Mouse (Mus musculus) CD4-positive, CD25-positive, alpha-beta regulatory T cell, adult 2 months (primary cell): ENCODE measurements around the gene Fxyd5.

ENCODE experiments used
- DNase-seq: peaks from one replicate; pipeline ENCODE4 v3.0.0-alpha.2; 2012; ENCODE audit warnings: low read depth, low spot score

Fxyd5 gene

DNA sequence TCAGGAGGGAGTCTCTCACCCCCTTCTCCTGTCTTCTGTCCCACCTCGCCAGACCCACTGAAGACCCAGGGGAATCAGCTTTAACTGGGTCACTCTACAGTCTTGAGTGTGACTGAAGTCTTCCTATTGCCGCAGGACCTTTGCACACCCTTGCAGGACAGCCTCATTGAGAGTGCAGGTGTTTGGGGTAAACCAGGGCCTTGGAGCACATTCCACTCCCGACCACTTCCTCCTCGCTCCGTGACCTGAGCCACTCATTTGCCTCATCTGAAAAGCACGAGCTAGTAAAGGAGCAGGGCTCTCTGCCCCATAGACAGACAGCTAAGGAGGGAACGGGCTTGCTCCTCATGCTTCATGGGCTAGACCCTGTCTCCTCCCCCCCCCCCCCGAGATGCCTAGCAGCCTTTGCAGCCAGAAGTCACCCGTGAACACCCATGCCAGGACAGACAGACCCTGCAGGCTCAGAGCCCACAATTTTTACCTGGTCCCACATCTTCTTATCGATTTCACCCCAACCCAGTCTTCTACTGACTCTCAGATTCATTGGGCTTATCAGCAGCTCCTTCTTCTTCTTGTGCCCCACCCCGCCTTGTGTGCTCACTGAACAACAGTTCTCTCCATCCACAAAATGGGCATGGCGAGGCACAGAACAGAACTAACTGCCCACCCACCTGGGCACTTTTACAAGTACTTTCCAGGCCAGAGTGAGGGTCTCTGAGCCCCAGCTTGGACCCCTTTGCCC, 1.8 kb downstream of the Fxyd5 start:
- peak; percentile 41 for DNase-seq

DNA sequence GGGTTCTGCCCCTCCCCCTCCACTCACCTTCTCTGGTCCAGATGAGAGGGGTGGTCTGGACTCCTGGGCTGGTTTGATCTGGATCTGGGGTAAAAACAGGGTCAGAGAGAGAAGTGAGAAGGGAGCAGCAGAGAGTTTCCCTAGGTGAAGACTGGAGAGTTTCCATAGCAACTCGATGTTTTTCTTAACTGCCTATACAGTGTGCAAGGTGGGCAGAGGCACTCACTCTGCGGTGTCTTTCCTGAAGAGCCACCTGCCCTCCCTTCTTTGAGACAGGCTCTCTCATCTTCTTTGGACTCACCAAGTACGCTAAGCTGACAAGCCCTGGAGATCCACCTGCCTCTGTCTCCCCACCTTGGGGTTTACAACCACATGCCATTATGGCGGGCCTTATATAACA, 3.3 kb downstream of the Fxyd5 start:
- DNase-seq, result peak; percentile 34

DNA sequence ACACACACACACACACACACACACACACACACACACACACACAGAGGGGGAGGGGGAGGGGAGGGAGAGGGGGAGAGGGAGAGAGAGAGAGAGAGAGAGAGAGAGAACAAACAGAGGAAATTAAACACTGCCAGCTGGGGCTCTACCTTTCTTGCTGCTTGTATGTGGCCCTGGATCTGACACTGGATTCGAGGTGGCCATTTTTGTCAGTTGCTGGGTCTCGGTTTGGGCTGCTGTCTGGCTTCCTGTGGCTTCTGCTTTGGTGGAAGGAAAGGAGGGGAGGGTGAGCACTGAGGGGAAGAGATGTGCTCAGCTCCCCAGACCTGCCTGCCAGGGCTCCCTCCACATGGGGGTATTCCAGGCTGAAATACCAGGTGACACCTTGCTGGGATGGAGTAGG, 4.6 kb downstream of the Fxyd5 start:
- peak; percentile 71 for DNase-seq

DNA sequence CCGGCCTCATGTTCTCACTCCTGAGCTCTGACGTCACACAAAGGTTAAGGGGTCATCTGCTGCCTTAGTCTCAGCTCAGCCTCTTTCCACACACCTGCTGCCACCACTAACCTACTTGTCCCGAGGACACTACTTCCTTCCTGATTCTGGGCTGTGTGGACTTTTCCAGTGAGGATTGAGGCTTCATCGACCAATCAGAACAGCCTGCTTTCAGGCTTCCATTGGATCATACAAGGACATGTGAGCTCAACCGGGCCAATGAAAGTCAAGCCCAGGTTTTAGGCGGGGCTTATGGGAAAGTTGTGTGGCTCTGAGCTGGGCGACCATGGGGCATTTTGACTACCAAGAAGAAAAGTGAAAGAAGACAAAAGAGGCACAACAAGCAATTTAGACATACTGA, 5.4 kb downstream of the Fxyd5 start:
- DNase-seq, result peak; percentile 71

DNA sequence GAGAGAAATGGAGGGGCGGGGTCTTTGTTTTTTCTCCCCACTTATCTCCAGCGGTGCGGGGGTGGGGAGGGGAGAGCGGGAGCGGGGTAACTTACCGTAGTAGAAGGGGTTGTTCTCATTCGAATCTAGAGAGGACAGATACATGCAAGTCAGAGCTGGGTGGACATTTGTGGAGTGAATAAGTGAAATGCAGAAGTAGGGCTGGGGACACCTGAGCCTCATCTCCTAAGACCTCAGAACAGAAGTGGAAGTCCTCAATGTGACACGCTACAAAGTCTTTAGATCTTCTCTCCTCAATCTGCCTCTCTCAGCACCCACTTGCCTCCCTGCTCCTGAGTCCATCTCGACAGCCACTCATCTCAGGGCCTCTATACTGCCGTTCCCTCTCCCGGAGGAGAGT, 7.0 kb downstream of the Fxyd5 start:
- DNase-seq, result no peak

DNA sequence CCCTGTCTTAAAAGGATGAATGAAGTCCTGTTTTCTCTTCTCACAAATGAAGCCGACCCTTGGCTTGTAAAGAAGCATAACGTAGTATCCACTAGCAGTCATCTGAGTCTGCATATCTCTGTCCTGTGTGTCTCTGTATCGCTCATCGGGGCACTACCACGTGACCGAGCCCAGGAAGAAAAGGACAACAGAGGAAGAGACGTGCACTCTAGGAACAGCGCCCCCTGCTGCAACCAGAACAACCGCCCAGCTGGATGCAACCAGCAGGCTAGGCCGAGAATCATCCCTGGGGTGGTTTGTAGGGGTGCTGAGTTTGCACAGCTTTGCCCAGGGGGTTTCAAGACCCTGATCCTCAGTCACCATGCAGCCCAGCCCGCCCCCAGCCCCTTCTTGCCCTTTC, 7.5 kb downstream of the Fxyd5 start:
- DNase-seq, result peak; percentile 88

DNA sequence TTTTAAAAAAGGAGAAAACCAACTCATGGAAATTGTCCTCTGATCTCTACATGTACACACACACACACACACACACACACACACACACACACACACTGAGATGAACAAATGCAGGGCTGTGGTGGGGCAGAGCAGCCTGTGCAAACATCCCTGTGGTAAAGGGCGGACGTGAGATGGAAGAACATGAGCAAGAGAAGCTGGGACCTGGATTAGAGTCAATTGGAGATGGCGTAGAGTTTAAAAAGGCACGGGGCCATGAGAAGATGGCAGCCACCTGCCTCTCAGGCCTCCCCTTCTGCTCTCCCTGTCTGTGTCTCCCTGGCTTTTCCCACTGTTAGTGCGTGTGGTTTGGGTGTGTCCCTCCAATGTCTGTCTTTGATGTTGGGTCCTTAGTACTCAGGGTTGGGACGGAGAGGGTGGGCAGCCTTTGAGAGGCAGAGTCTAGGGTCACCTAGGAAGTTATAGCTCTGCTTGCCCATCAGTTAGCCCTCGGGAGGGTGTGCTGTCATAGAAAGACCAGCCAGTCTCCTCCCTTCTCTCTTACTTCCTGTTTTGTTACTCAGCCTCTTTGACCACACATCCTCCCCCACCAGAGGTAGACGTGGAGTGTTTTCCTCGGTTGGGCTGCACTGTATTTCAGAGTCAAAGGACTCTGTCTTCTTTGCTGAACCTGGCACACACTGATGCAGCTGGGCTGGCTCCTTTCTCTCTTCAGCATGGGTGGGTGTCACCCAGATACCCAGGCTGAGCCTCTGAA, 8.7 kb downstream of the Fxyd5 start:
- peak; percentile 75 for DNase-seq

DNA sequence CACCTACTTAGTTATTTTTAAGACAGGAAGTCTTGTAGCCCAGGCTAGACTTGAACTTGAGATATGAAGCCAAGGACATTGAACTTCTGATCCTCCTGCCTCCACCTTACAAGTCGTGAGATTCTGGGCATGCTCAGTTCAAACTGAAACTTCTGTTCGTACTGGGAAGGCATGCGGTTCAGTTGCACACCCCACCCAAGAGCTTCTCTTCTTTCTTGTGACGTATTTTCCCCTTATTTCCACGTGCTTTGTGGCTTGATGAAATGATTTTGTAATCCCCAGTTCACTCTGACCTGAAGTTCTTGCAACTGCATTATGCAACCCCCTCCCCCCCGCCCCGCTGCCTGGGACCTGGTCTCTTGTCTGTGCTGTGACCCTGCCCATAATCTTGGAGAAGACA, 10.6 kb downstream of the Fxyd5 start:
- peak; percentile 70 for DNase-seq

DNA sequence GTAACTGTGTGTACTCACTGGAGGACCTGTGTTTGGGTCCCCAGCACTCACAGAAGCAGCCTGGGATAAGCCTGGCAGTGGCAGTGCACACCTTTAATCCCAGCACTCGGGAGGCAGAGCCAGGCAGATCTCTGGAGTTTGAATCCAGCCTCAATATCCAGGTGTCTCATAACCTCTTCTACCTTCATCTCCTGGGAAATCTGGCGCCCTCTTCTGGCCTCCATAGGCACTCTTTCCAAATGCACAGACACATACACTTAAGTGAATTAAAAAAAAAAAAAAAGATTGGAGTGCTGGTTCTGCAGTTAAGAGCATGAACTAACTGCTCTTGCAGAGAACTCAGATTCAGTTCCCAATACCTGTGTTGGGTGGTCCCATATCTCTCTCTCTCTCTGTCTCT, 11.6 kb downstream of the Fxyd5 start:
- peak; percentile 51 for DNase-seq

DNA sequence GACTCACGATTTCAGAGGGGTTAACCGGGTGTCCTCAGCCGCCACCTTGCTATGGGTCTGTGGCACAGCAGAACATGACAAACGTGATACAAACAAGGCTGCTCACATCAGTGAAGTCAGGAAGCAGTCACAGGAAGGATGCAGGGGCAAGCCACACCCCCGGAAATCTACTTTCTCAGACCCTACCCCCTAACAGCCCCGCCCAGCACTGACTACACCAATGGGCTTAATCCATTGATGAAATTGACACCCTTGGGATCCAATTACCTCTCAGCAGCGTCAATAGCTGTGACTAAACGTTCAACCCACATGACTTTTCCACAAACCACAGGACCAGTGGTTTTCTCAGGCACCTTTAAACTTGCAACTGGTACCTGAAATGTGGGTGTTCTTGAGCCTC, 13.7 kb downstream of the Fxyd5 start:
- DNase-seq, result peak; percentile 47

DNA sequence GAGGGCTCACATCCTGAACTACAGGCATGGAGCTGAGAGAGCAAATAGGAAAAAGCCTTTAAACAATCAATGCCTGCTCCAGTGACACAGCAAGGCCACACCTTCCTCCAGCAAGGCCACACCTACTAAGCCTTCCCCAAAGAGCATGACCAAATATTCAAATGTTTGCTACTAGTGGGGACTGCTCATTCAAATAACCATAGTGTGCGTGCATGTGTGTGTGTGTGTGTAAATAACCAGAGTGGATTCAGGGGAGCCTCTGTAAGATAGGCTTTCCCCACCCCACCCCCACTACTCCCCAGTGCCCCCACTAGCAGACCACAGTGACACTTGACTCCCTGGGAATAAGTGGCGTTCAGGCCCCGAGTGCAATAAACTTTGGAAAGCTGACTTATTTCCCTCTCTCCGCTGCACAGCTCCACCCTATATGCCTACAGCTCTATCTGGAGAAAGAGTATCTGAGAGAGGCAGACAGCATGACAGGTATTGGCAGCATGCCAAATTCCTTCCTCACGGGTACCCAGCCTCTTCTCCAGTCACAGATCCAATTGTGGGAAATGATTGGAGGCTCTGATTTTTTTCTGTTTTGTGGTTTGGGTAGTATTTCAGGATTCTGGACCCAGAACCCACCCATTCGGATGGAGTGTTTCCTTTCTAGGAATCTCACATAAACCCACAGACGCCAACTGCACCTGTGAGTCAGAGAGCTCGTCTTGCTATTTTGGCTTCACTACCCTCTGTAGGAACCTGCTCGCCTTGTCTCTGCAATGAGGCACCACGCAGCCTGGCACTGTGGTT, 25.0 kb downstream of the Fxyd5 start:
- peak; percentile 35 for DNase-seq

DNA sequence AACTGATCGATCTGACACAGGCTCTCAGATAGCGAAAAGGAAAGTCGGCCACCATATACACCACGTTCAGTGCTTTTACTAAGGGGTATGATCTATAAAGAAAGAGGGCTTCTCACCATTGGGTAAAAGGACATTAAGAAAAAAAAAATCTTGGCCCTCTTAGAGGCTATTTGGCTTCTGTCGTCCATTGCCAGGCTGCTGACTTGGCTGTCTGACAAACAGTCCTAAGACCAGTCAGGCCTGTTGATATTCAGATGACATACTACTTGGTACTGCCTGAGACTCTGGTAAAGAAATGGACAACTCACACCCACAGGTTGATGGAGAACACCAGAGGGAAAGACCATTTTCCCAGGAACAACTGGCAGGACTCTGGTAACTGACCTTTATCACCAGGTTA, 29.3 kb downstream of the Fxyd5 start:
- no peak for DNase-seq

DNA sequence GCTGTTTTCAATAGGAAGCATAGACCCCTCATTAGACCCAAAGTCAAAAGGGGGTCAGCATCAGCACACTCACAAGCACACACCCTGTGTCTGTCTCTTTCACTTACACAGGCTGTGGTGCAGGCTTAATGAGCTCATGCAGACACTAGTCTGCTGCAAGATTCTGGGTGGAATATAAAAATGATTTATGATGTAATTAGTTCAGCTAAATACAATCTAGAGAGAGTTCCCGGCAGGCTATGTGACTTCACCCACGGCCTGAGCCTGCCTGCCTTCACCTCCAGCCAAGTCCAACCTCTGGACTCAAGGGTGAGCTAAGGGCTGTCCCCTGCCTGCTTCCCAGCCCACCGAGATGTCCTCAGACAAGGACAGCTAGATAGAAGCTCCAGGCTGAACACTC, 33.4 kb downstream of the Fxyd5 start:
- no peak for DNase-seq

DNA sequence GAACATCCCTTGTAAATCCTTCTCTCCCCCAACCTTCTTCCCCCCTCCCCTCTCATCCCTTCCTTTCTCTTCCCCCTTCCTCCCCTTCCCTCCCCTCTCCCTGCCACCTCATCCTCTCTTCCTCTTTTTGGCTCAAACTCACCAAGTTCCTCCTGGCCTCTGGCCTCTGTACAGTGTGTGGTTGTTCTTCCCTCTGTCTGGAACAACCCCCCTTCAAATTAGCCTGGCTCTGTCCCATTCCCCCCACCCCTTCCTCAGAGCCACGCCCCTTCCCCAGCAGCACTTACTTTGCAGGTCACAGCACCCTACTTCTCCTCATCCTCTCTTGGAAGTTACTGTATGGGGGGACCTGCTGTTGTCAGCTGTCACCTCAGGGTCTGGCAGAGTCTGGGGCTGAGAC, 34.1 kb downstream of the Fxyd5 start:
- DNase-seq, result no peak

DNA sequence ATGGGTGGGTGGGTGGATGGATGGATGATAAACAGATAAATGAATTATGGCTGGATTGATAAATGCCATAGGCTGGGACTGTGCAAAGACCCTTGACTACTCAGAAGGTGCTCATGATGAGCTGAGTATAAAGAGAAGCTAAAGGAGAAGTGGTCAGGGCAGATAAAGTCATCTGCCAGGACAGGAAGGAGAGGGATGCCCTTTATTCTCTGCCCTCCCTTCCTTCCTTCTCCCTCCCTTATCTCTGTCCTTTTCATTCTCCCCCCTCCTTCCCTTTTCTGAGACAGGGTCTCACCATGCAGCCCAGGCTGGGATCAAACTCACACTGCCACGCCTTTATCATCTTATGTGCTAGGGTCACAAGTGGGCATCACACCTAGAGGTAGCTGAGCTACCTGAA, 34.5 kb downstream of the Fxyd5 start:
- DNase-seq, result no peak

DNA sequence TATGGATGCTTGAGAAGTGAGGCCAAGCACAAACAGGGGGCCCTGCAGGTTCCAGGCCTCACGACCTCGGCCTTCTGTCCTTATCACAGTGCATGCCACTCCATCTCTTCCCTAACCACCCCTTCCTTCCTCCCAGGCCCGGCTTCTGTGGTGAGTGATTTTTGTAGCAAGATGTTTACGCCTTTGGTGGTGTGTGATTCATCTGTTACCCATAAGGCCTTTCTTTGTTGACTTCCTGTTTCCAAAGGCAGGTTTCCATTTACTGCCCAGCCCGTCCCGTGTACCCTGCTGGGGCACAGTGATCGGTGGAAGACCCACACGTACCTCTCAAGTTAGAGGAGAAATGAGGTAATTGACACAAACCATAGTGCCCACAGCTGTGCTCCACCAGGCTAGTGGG, 39.6 kb downstream of the Fxyd5 start:
- DNase-seq, result peak; percentile 78

DNA sequence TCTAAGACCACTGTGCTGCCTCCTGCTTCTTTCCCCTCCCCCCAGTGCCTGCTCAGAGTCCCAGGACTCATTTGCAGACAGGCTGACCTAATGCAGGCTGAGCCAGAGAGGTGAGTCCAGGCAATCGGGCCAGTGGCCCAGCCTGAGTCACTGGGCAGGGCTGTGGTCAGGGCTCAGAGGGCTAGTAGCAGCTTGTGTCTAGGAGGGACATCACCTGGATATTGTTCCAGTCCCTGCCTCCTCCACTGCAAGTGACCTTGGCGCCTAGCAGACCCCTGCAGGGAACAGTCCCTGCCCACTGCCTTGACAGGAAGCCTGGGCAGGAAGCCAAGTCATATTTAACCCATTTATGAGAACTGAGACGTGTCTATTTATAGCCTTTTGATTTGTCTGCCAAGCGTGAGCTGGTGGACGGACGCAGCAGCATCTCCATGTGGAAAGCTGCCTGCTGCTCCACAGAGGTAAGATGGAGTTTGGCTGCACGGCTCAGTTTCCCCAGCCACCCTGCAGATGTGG, 41.7 kb downstream of the Fxyd5 start:
- peak; percentile 73 for DNase-seq

DNA sequence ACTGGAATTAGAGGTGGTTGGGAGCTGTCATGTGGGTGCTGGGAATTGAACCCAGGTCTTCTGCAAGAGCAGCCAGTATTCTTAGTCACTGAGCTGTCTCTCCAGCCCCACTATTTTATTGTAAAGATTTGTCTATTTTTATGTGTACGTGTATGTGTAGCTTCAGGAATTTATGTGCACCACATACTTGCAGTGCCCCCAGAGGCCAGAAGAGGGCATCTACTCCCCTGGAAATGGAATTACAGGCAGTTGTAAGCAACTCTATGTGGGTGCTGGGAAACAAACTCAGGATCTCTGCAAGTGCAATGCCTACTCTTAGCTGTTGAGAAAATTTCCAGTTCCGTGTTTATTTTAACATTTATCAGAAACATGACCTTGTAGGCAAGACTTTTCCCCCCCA, 45.8 kb downstream of the Fxyd5 start:
- DNase-seq, result peak; percentile 41

DNA sequence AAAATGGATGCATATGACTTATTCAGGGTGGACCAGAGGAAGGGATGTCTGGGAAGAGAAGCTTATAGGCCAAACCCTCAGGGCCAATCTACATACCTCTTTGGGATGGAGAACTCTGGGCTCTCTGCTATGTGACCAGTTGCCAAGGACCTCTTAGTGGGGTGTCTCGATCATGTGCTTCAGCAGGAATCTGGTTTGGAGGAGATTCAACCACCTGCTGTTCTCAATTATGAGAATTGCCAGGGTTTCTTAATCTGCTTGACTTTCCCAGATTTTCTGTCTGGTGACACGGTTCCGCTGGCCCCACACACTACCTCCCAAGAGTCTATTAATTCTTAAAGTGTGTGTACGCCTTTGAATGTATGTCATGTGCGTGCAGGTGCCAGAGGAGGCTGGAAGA, 48.3 kb downstream of the Fxyd5 start:
- no peak for DNase-seq

DNA sequence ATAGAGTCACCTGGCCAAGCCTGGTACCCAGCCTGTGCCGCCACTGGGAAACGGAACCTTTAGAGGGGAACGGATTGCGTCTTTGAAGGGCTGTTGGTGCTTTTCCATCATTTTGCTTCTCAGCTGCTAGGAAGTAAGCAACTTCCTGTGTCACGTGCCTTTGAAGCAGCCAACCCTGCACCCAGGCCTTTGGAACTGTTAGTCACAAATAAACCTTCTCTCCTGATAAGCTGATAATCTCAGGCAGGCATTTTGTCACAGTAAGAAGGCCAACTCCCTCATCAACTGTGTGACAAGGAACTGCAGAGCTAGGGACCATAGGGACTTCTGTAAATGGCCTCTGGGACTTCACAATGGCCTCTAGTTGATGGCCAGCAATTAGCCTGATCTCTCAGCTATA, 50.1 kb downstream of the Fxyd5 start:
- no peak for DNase-seq

DNA sequence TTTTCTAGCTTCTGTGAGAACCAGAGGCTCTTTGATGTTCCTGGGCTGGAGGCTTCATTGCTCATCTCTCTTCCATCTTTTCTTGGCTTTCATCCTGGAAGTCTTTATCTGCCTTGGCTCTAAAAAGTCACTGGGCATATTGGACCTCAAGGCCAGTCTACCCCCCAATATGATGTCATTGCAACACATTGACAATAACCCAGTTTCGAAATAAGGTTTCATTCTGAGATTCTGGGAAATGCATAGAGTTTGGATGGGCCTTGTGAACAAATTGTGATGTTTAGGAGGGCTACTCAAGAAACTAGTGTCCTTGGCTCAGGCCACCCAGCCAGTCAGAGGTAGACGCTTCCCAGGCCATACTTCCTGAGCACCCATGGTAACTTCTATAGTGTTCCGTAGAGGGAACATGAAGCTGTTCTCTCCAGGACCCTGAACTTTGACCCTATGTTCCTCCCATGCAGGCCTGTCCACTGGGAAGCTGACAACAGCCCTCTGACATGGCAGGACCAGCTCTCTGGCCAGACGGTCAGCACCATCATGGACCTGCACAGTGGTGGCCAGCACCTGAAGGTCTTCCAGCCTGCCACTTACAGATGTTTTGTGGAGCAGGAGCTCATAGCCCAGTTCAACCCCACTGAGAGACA, 53.6 kb downstream of the Fxyd5 start:
- no peak for DNase-seq

DNA sequence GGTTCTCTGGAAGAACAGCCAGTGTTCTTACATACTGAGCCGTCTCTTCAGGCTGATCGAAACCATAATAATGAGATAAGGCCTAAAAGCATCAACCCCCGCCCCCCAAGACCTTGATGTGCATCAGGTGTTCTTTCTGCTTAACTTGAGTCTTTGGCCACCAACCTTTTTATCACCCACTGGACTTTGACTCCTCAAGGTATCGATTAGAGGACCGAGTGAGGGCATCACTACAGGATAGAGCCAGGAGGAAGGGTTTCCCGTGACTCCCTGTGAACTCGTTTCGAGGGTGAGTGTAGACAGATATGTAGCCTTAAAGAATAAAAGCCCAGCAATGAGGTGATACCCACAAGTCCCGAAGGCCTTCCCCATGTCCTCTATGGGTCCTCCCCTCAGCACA, 56.9 kb downstream of the Fxyd5 start:
- no peak for DNase-seq
